Mouse (Mus musculus): ENCODE data around the gene Adra1d. TPM values are rescaled to one million over a fixed set of nuclear protein-coding genes. Genes with fewer than 3 reads are reported as not detected.

Gene Adra1d
- polyA plus RNA-seq, 1 experiment from 2014 or later: 2.0 TPM

DNA sequence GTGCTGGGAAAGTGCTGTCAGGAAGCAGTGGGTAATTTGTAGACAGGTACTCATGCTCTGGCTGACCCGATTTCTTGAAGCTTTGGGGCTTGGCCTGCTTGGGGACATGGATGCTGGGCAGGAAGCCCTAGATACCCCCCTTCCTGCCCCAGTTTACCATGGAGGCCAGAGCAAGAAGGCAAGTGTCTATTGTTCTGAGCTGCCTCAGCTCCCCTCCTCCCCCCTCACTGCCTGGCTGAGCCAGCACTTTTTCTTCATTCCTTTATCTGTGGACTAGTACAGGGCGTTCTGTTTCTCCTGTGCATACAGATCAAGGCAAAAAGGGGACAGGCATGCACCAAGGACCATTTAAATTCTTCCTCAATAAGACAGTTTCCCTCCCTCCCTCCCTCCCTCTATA is 53.6 kb downstream of the Adra1d start:
- peaks cover 3% of the 10 kb centered on the region; the same call in 1 of the 2 replicates for H3K4me1 ChIP-seq (ENCODE audit: insufficient read depth)
- TF ChIP-seq CTCF (IDR thresholded peaks at IDR 0.05; ENCODE audit: low read depth): no peak

DNA sequence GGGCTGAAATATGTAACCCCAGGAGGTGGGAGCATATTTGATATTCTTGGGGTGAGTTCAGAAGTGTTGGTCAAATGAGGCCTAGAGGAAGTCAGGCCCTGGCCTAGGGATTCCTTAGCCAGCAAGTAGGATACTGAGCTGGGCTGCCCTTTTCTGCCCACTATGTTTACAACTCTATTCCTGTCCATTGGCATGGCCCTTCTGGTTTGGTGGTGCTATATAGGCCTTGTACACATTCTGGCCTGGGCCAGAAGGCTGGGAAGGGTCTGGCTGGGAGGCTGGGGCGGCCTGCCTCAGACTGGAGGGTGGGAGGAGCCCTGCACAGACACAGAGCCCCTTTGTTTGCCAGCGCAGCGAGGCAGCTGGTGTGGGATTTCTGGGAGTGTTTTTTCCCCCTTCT is 55.7 kb downstream of the Adra1d start:
- H3K4me3 ChIP-seq (ENCODE audit: low read depth, low read length): no peak overlapping the region
- WGBS: 35% methylated on average over 3 of the region's 3 CpGs
- no peak overlapping the region for H3K4me2 ChIP-seq
- H3K4me1 ChIP-seq (ENCODE audit: insufficient read depth): peaks cover 3% of the 10 kb centered on the region; the same call in 1 of the 2 replicates
- peak overlapping the region; percentile 62 for H3K27ac ChIP-seq (ENCODE audit: low read depth)
- H3K9me3 ChIP-seq (ENCODE audit: low read depth, low read length): no peaks in the 10 kb centered on the region
- DNase-seq (peak; percentile 56), ATAC-seq (ENCODE audit: insufficient read depth) (peak; percentile 55; the same call in 1 of the 2 replicates)
- TF ChIP-seq CTCF (IDR thresholded peaks at IDR 0.05; ENCODE audit: low read depth): no peak
- no peak overlapping the region for H3K9ac ChIP-seq
- H3K36me3 ChIP-seq (ENCODE audit: insufficient read depth): no peaks in the 10 kb centered on the region
- H3K27me3 ChIP-seq (ENCODE audit: insufficient read depth, low read length): no peaks in the 10 kb centered on the region

More for the DNA sequence above, 53.6 kb downstream of the Adra1d start:
- H3K27me3 ChIP-seq (ENCODE audit: insufficient read depth, low read length): no peaks in the 10 kb centered on the region
- H3K4me3 ChIP-seq (ENCODE audit: low read depth, low read length): no peak overlapping the region
- no peaks in the 10 kb centered on the region for H3K9me3 ChIP-seq (ENCODE audit: low read depth, low read length)
- no peak for ATAC-seq (ENCODE audit: insufficient read depth)
- H3K36me3 ChIP-seq (ENCODE audit: insufficient read depth): no peaks in the 10 kb centered on the region
- H3K27ac ChIP-seq (ENCODE audit: low read depth): no peak overlapping the region
- H3K4me2 ChIP-seq: no peak overlapping the region
- 31% methylated on average over 2 of the region's 2 CpGs for WGBS
- no peak overlapping the region for H3K9ac ChIP-seq
- no peak for DNase-seq

DNA sequence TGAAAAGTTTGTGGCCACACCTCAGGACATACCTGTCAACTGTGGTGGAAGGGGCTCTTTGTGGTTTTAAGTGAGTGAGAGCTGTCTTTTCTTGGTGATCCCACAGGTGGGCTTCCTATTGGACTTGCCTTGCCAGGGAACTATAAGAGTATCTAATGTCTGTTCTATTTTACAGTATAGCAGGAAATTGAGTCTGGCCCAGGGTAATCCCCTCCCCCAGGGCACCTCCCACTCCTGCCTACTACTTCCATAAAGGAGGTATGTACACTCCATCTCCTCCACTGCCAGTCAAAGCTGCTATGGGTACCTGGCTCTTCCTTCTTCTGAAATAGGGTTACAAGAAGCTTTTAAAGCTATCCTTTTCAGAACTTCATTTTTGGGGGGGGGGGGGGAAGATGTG is 56.7 kb downstream of the Adra1d start:
- Histone ChIP-seq H3K9ac (no peak overlapping the region), H3K36me3 (ENCODE audit: insufficient read depth) (no peaks in the 10 kb centered on the region), H3K4me3 (ENCODE audit: low read depth, low read length) (no peak overlapping the region), H3K9me3 (ENCODE audit: low read depth, low read length) (no peaks in the 10 kb centered on the region), H3K27ac (ENCODE audit: low read depth) (peak overlapping the region; percentile 62; the same call in 1 of the 2 replicates), H3K4me2 (no peak overlapping the region), H3K27me3 (ENCODE audit: insufficient read depth, low read length) (no peaks in the 10 kb centered on the region), H3K4me1 (ENCODE audit: insufficient read depth) (peaks cover 3% of the 10 kb centered on the region; the same call in 1 of the 2 replicates)
- no peak for TF ChIP-seq CTCF (IDR thresholded peaks at IDR 0.05; ENCODE audit: low read depth)
- no peak for DNase-seq
- ATAC-seq (ENCODE audit: insufficient read depth): no peak

DNA sequence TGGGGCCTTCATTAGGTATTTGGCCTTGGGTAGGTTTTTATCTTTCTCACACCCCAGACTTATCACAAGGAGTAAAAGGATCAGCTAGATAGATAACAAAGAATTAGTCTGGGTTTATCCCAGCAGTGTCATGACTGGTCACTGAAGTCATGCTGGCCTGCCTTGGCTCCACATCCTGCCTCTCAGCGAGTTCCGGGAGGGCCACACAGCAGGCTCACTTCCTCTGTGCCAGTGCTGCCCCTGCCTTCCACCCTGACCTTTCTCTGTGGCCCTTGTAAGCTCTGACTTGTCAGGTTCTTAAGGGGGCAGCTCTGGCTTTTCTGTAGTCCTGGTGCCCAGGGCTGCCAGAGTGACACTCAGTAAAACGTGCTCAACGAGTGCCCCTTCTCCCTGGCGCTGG is 59.5 kb downstream of the Adra1d start:
- H3K27me3 ChIP-seq (ENCODE audit: insufficient read depth, low read length): no peaks in the 10 kb centered on the region
- WGBS: 53% methylated on average over 5 of the region's 5 CpGs
- no peaks in the 10 kb centered on the region for H3K9me3 ChIP-seq (ENCODE audit: low read depth, low read length)
- H3K4me1 ChIP-seq (ENCODE audit: insufficient read depth): no peaks in the 10 kb centered on the region; the same call in 1 of the 2 replicates
- ATAC-seq (ENCODE audit: insufficient read depth): no peak
- TF ChIP-seq CTCF (IDR thresholded peaks at IDR 0.05; ENCODE audit: low read depth): no peak
- no peaks in the 10 kb centered on the region for H3K36me3 ChIP-seq (ENCODE audit: insufficient read depth)
- no peak overlapping the region for H3K4me2 ChIP-seq
- H3K4me3 ChIP-seq (ENCODE audit: low read depth, low read length): no peak overlapping the region
- H3K9ac ChIP-seq: no peak overlapping the region
- DNase-seq: no peak
- 0 out of 2 replicates have a peak overlapping the region, but pooled peaks have one; percentile 55 for H3K27ac ChIP-seq (ENCODE audit: low read depth)

DNA sequence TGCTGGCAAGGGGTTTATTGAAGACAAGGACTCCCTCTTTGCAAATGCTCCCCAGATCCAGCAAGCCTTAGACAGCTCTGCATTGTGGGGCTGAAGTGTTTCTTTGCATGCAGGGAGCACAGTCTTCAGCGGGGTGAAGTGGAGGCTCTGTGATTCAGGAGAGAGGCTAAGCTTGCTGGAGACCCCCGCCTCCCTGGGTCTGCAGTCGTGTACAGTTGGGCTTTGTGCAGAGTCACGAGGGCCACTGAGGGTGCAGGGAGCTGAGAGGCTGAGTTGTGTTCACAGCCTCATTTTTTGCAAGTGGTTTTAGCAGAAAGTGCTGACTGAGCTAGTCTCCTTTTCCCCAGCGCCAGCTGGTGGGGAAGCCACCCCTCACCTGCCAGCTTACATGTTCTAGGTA is 60.2 kb downstream of the Adra1d start:
- WGBS: 38% methylated on average over 5 of the region's 5 CpGs
- H3K36me3 ChIP-seq (ENCODE audit: insufficient read depth): no peaks in the 10 kb centered on the region
- no peak overlapping the region for H3K4me2 ChIP-seq
- H3K9me3 ChIP-seq (ENCODE audit: low read depth, low read length): no peaks in the 10 kb centered on the region
- H3K4me1 ChIP-seq (ENCODE audit: insufficient read depth): no peaks in the 10 kb centered on the region; the same call in 1 of the 2 replicates
- peak; percentile 23; the same call in 1 of the 2 replicates for ATAC-seq (ENCODE audit: insufficient read depth)
- no peaks in the 10 kb centered on the region for H3K27me3 ChIP-seq (ENCODE audit: insufficient read depth, low read length)
- DNase-seq: peak; percentile 28
- H3K4me3 ChIP-seq (ENCODE audit: low read depth, low read length): no peak overlapping the region
- no peak for TF ChIP-seq CTCF (IDR thresholded peaks at IDR 0.05; ENCODE audit: low read depth)
- peak overlapping the region; percentile 55 for H3K27ac ChIP-seq (ENCODE audit: low read depth)
- no peak overlapping the region for H3K9ac ChIP-seq

DNA sequence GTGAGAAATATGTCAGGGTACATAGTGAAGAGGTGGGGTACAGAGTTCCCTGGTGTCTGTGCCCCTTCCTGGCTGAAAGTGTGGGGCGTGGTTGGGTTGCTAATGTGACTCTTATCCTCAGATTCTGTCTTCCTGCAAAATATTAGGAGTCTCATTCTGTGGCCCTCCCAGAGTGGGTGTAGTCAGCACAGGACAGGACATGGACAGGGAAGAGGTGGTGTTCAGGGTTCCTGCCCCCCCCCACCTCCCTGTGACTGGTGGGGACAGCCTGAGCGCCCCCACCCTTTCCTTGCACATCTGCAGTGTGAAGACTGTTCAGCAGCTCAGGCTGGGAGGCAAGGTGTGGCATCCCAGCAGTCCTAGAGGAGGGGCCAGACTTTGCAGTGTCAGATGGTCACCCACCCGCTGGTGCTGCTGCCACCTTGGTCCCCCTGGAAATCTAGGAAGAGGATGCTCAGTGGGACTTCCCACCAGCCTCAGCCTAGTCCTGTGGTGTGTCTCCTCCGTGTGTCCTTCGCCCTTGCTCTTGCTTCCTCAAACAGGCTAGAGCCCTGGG is 62.7 kb downstream of the Adra1d start:
- TF ChIP-seq CTCF (IDR thresholded peaks at IDR 0.05; ENCODE audit: low read depth): no peak
- no peak overlapping the region for H3K4me3 ChIP-seq (ENCODE audit: low read depth, low read length)
- ATAC-seq (ENCODE audit: insufficient read depth): no peak
- no peak overlapping the region for H3K4me2 ChIP-seq
- no peak overlapping the region for H3K27ac ChIP-seq (ENCODE audit: low read depth)
- peaks cover 5% of the 10 kb centered on the region; the same call in 1 of the 2 replicates for H3K4me1 ChIP-seq (ENCODE audit: insufficient read depth)
- H3K36me3 ChIP-seq (ENCODE audit: insufficient read depth): no peaks in the 10 kb centered on the region
- no peak for DNase-seq
- WGBS: 68% methylated on average over 5 of the region's 5 CpGs
- no peak overlapping the region for H3K9ac ChIP-seq
- no peaks in the 10 kb centered on the region for H3K27me3 ChIP-seq (ENCODE audit: insufficient read depth, low read length)
- no peaks in the 10 kb centered on the region for H3K9me3 ChIP-seq (ENCODE audit: low read depth, low read length)

DNA sequence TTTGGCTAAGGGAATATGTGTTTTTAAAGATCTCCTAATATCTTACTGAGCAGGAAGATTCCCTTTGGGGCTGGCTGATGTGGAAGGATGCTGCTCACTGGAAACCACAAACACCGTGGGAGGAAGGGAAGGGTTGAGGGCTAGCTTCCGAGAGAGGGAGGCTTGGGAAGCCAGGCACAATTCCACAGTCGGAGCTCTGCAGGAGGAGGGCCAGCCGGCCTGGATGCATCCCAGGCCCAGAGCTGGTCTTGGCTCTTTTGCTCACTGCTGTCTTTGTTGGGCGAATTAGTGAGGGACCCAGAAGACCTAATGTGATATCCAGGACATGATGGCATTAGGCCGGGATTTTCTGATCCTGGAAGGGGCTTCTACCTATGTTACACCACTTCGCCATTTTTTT is 63.9 kb downstream of the Adra1d start:
- H3K4me2 ChIP-seq: no peak overlapping the region
- H3K27me3 ChIP-seq (ENCODE audit: insufficient read depth, low read length): no peaks in the 10 kb centered on the region
- peaks cover 7% of the 10 kb centered on the region; the same call in 1 of the 2 replicates for H3K4me1 ChIP-seq (ENCODE audit: insufficient read depth)
- no peaks in the 10 kb centered on the region for H3K9me3 ChIP-seq (ENCODE audit: low read depth, low read length)
- TF ChIP-seq CTCF (IDR thresholded peaks at IDR 0.05; ENCODE audit: low read depth): no peak
- 69% methylated on average over 7 of the region's 7 CpGs for WGBS
- DNase-seq (no peak), ATAC-seq (ENCODE audit: insufficient read depth) (no peak)
- H3K9ac ChIP-seq: no peak overlapping the region
- no peak overlapping the region for H3K27ac ChIP-seq (ENCODE audit: low read depth)
- no peak overlapping the region for H3K4me3 ChIP-seq (ENCODE audit: low read depth, low read length)
- no peaks in the 10 kb centered on the region for H3K36me3 ChIP-seq (ENCODE audit: insufficient read depth)

Data from lung, embryonic 14.5 days (tissue).